Comparison of ENCODE assay signal across 27 mouse cellular contexts in the genomic region with DNA sequence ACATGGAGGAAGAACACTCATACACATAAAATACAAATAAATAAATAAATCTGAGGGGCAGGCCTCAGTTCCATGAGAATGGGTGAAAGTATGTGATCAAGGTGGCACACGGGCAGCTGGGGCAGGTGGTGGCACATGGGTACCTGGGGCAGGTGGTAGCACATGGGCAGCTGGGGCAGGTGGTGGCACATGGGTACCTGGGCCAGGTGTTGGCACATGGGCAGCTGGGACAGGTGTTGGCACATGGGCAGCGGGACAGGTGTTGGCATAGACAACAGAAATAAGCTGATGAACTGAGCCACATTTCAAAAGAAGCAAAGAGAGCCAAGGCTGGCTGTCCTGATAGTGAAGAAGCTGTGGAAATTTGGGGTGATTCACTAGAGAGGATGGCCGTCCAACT.
"Had no signal": no experiment of that assay in that cellular context is flagged by ENCODE, and none has a peak within 500 bp of the region (broad histone marks: within the 10 kb centered on the region; RNA-seq: fewer than 3 reads in every experiment).

No protein-coding gene starts in this region.

- H3K4me2 ChIP-seq: limb, embryonic 12.5 days; limb, embryonic 13.5 days; limb, embryonic 15.5 days; liver, embryonic 11.5 days; liver, embryonic 12.5 days; liver, embryonic 13.5 days; liver, embryonic 15.5 days; lung, embryonic 14.5 days; lung, embryonic 15.5 days; midbrain, embryonic 11.5 days; midbrain, embryonic 12.5 days; midbrain, embryonic 13.5 days; midbrain, embryonic 15.5 days had no signal

- H3K36me3 ChIP-seq: limb, embryonic 10.5 days; limb, embryonic 12.5 days; limb, embryonic 13.5 days; limb, embryonic 15.5 days; liver, embryonic 12.5 days; liver, embryonic 13.5 days; liver, embryonic 15.5 days; lung, embryonic 15.5 days; midbrain, embryonic 10.5 days; midbrain, embryonic 12.5 days; midbrain, embryonic 13.5 days; midbrain, embryonic 15.5 days had no signal

- DNase-seq: left cerebral cortex, postnatal 4 days; liver; liver, embryonic 13.5 days; liver, postnatal 0 days; lung, adult 18-20 months; lung, adult 2 months; lung, embryonic 14.5 days; lung, postnatal 10 days; lung, postnatal 14 days; lung, postnatal 36 days; lung, postnatal 4 days; midbrain, embryonic 14.5 days had no signal

- H3K4me3 ChIP-seq: left cerebral cortex, adult 2 months; limb, embryonic 10.5 days; limb, embryonic 12.5 days; limb, embryonic 13.5 days; limb, embryonic 15.5 days; liver, embryonic 12.5 days; liver, embryonic 13.5 days; liver, embryonic 15.5 days; lung, embryonic 15.5 days; megakaryocyte, embryonic 14.5 days; midbrain, embryonic 10.5 days; midbrain, embryonic 12.5 days; midbrain, embryonic 13.5 days; midbrain, embryonic 15.5 days had no signal

- H3K27me3 ChIP-seq: midbrain, embryonic 15.5 days had no signal
